Mouse (Mus musculus) hindbrain, embryonic 10.5 days (tissue): ENCODE measurements around the gene Gper1. TPM values are rescaled to one million over a fixed set of nuclear protein-coding genes. Genes with fewer than 3 reads are reported as not detected.

ENCODE experiments used
- DNase-seq: peaks from one replicate; pipeline ENCODE4 v3.0.0-alpha.2; 2017; ENCODE audit warnings: low spot score
- H3K27ac ChIP-seq: fragments of 300-500 bp; sonication (generic); 2 replicates; pipeline ENCODE4 v1.5.1; 2016; ENCODE audit warnings: mild to moderate bottlenecking, moderate library complexity
- H3K27me3 ChIP-seq: fragments of 300-500 bp; sonication (generic); 2 replicates; pipeline ENCODE4 v1.6.1; 2016; ENCODE audit warnings: mild to moderate bottlenecking; ENCODE audit not compliant: poor library complexity, insufficient read depth, severe bottlenecking
- H3K36me3 ChIP-seq: fragments of 300-500 bp; sonication (generic); 2 replicates; pipeline ENCODE4 v1.6.1; 2016; ENCODE audit warnings: mild to moderate bottlenecking, moderate library complexity
- H3K4me1 ChIP-seq: fragments of 300-500 bp; sonication (generic); replicated peaks from 2 replicates; pipeline ENCODE4 v1.6.1; 2016; ENCODE audit warnings: mild to moderate bottlenecking
- H3K4me3 ChIP-seq: fragments of 300-500 bp; sonication (generic); 2 replicates; pipeline ENCODE4 v1.5.1; 2016; ENCODE audit warnings: mild to moderate bottlenecking, moderate library complexity
- H3K9me3 ChIP-seq: fragments of 300-500 bp; sonication (generic); 2 replicates; pipeline ENCODE4 v1.6.1; 2016; ENCODE audit warnings: mild to moderate bottlenecking, moderate library complexity
- WGBS: fragments of 180-500 bp; shearing (Covaris S2); methylation state at CpG from one replicate; pipeline ENCODE4 v1.1.7; 2016; 5-methylcytosine and 5-hydroxymethylcytosine counted together
- polyA plus RNA-seq: library from polyadenylated mRNA; unstranded; fragments of >200 nt; fragmentation: Nextera tagmentation; extraction: Ambion mirVana; gene quantifications from 2 replicates; pipeline ENCODE4 v1.2.1, GENCODE M21; 2016

The Gper1 gene
- polyA plus RNA-seq, result 0.40 and 0.76 TPM in 2 replicates

DNA sequence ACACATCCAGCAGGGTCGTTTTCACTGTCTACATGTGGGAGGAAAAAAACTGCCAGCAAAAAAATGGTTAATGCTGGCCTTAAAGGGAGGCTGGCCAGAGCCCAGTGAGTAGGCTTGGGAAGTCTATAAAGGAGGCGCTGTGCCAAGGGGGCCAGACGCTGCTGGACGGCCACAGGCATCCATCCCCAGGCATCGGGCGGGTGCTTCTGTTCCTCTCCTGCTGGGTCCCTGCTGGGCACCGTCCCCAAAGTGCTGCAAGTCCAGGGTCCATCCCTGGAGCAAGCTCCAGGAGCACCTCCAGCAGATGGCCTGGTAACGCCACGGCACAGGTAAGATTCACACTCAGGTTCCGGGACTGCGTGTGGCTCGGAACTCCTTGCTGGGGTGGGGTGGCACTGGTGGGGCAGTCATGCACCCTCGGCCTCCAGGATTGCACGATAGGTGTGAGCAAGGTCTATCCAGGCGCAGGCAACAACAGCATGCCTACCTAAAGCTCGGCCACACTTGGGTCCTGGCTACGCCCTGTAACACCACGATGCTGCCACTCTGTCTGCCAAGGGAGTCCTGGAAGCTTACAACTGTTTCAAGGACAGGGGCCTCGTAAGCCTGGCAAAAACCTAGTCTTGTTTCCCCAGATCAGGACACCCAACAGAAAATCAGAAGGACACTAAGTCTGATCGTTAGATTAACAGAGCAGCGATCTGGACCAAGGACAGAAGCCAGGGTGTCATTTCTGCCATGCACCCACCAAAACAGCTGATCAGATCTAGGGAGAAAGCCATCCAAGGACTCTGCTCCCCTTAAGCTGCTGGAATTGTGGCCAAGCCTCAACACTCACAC, at the start of gene Gper1:
TSS of gene Gper1 (plus strand) at position 126 of the 840 bp plus-strand sequence.
- no peak for DNase-seq
- 66% methylated on average over 21 of the region's 21 CpGs for whole genome bisulfite sequencing
- Histone ChIP-seq H3K9me3 (no peaks in the 10 kb centered on the region), H3K4me3 (no peak within 1 kb of the TSS), H3K27me3 (no peaks in the 10 kb centered on the region), H3K4me1 (peaks cover 36% of the 10 kb centered on the region), H3K27ac (peak within 1 kb of the TSS; percentile 62; the same call in 1 of the 2 replicates), H3K36me3 (0 out of 2 replicates have a peak, but pooled peaks cover 6% of the 10 kb centered on the region)

DNA sequence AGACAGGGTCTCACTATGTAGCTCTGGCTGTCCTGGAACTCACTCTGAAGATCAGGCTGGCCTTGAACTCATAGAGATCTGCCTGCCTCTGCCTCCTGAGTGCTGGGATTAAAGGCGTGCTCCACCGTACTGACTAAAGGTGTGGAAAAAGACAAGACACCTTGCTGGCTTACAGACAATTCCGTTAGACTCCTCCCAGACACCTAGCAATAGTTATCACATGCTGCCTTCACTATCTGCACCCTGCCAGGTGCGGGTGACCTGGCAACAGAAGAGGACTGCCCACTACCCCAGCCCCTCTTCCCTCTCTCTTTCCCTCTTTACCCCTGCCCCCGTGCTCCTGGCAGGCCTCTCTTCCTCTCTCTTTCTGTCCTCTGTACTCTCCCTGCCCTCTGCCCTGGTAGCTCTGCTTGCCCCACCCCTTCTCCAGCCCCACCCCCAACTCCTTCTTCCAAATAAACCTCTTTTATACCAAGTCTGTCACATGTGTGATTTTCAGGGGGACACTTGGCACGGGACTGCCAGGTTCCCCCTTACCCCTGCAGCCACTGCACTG, 49.0 kb upstream of the Gper1 start:
- no peaks in the 10 kb centered on the region for H3K9me3 ChIP-seq
- H3K36me3 ChIP-seq, result no peaks in the 10 kb centered on the region
- no peaks in the 10 kb centered on the region for H3K27me3 ChIP-seq
- H3K27ac ChIP-seq, result 0 out of 2 replicates have a peak overlapping the region, but pooled peaks have one; percentile 23
- H3K4me1 ChIP-seq, result peaks cover 65% of the 10 kb centered on the region
- no peak for DNase-seq
- WGBS, result 84% methylated on average over 6 of the region's 6 CpGs
- no peak overlapping the region for H3K4me3 ChIP-seq

DNA sequence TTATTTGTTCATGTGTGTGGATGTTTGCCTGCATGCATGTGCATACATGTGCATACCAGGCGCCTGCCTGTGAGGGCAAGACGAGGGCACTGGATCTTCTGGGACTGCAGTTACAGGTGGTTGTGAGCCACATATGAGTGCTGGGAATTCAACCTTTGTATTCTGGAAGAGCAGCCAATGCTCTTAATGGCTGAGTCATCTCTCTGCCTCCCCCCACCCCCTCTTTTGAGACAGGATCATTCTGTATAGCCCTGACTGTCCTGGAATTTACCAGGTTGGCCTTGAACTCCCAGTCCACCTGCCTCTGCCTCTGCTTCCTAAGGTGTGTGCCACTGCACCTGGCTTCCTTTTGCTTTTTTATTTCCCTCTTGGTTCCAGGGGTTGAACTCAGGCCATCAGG, 48.1 kb upstream of the Gper1 start:
- peaks cover 66% of the 10 kb centered on the region for H3K4me1 ChIP-seq
- WGBS, result 88% methylated on average over 2 of the region's 2 CpGs

GRCm38 (mm10) chr5:139377468-139378270, 45.3 kb upstream of the Gper1 start, which contains the start of gene Gpr146:
TSS of gene Gpr146 (plus strand) at chr5:139377697.
- H3K27me3 ChIP-seq, result 0 out of 2 replicates have a peak, but pooled peaks cover 3% of the 10 kb centered on the region

More for the DNA sequence above, 48.1 kb upstream of the Gper1 start:
- Histone ChIP-seq H3K27ac (no peak overlapping the region), H3K27me3 (no peaks in the 10 kb centered on the region), H3K36me3 (no peaks in the 10 kb centered on the region), H3K9me3 (no peaks in the 10 kb centered on the region), H3K4me3 (no peak overlapping the region)
- no peak for DNase-seq

DNA sequence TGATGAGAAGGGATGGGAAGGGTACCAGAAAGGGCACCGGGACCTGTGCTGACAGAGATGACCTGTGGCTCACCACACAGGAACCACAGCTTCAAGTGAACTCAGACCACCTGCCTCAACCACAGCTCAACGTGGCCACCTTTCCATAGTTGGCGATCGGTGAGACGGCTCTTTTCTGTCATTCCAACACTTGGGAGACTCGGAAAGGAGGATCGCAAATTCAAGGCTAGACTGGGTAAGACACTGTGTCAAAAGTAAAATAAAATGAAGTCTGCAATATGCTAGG, 44.7 kb upstream of the Gper1 start:
- Histone ChIP-seq H3K4me3 (no peak overlapping the region), H3K27me3 (0 out of 2 replicates have a peak, but pooled peaks cover 3% of the 10 kb centered on the region), H3K27ac (peak overlapping the region; percentile 71), H3K4me1 (peaks cover 63% of the 10 kb centered on the region), H3K9me3 (no peaks in the 10 kb centered on the region), H3K36me3 (no peaks in the 10 kb centered on the region)
- WGBS, result 94% methylated on average over 7 of the region's 7 CpGs
- DNase-seq, result no peak

More at GRCm38 (mm10) chr5:139377468-139378270, 45.3 kb upstream of the Gper1 start, which contains the start of gene Gpr146:
- Histone ChIP-seq H3K9me3 (no peaks in the 10 kb centered on the region), H3K4me1 (peaks cover 63% of the 10 kb centered on the region), H3K4me3 (no peak within 1 kb of the TSS), H3K36me3 (no peaks in the 10 kb centered on the region), H3K27ac (peak within 1 kb of the TSS; percentile 87)
- no peak for DNase-seq
- 77% methylated on average over 18 of the region's 18 CpGs for WGBS

DNA sequence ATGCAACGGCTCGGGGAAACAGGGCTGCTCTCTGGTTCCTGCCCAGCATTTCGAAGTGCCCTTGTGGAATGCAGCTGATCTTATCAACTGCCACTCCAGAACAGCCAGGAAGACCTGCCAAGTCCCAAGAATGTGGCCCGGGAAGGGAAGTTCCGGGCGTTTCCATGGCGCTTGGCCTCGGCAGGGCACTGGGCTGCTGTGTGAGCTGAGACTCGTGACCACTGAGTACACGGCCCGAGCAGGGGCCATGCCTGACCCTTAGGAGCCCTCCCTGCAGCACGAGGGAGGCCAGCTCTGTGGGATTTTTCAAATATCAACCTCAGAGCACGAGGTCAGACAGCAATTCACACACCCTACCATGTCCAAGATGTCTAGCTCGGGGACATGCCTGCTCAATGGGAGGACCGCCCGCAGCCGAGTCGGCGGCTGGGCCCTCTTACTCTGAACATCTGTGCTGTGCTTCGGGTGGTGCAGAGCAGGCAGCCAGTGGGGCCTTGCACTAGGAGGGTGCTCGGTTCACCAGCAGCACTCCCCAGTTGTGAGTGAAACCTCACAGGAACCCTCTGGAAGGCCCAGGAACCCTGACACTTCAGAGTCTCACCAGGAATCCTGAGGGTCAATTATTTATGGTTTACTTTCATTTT, 43.8 kb upstream of the Gper1 start:
- Histone ChIP-seq H3K9me3 (no peaks in the 10 kb centered on the region), H3K27me3 (0 out of 2 replicates have a peak, but pooled peaks cover 3% of the 10 kb centered on the region), H3K4me3 (peak overlapping the region; percentile 9; the same call in 1 of the 2 replicates), H3K27ac (peak overlapping the region; percentile 87), H3K36me3 (no peaks in the 10 kb centered on the region), H3K4me1 (peaks cover 64% of the 10 kb centered on the region)
- DNase-seq, result peak; percentile 58
- 43% methylated on average over 21 of the region's 21 CpGs for WGBS

- Histone ChIP-seq H3K4me1 (peaks cover 69% of the 10 kb centered on the region), H3K27me3 (0 out of 2 replicates have a peak, but pooled peaks cover 3% of the 10 kb centered on the region), H3K9me3 (no peaks in the 10 kb centered on the region), H3K36me3 (no peaks in the 10 kb centered on the region), H3K4me3 (peak overlapping the region; percentile 77), H3K27ac (peak overlapping the region; percentile 87)
- WGBS, result 27% methylated on average over 8 of the region's 8 CpGs
- no peak for DNase-seq
These were observed 43.1 kb upstream of the Gper1 start for GRCm38 (mm10) chr5:139379771-139380384.

GRCm38 (mm10) chr5:139380385-139381248, 42.3 kb upstream of the Gper1 start:
- no peaks in the 10 kb centered on the region for H3K36me3 ChIP-seq
- WGBS, result 2% methylated on average over 71 of the region's 73 CpGs
- H3K27me3 ChIP-seq, result 0 out of 2 replicates have a peak, but pooled peaks cover 3% of the 10 kb centered on the region
- H3K9me3 ChIP-seq, result no peaks in the 10 kb centered on the region
- peak overlapping the region; percentile 87 for H3K27ac ChIP-seq
- DNase-seq, result peak; percentile 84
- H3K4me3 ChIP-seq, result peak overlapping the region; percentile 77
- H3K4me1 ChIP-seq, result peaks cover 75% of the 10 kb centered on the region

DNA sequence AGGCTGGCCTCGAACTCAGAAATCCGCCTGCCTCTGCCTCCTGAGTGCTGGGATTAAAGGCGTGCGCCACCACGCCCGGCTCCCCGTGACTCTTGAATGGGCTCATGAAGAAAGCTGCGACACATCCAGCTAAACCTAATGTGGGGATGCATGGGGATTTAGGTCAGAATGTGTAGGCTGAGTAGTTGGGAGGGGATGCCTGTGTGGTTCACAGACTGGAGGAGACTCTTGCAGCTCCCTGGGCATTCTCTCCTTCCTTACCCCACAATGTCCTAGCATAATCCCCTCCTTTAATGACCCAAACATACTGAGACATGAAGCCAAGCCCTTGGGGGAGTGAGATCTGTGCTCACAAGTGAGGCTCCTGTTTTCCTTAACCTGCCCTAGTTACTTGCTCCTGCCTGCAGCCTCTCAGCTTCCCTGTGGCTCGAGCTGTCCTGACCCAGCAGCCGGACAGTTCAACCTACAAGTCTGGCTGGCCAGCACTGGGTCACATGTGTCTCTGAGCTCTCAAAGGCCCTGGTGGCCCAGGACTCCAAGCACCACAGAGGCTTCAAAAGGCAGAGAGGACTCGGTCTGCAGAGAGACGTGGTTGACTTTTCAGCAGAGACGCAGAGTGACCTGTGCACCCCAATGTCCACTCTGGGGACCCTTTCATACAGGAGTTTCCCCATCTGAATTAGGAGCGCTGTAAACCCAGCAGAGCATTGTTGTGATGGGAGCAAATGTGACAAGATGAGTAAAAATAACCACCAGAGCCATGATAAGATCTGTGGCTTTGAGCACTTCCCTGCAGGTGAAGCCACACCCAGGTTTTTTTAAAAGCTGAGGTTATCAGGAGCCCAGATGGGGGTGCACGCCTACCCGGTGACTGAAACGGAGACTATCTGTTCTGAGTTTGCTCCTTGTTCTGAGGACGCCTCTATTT, 41.1 kb upstream of the Gper1 start:
- Histone ChIP-seq H3K4me3 (peak overlapping the region; percentile 3; the same call in 1 of the 2 replicates), H3K36me3 (no peaks in the 10 kb centered on the region), H3K27me3 (0 out of 2 replicates have a peak, but pooled peaks cover 3% of the 10 kb centered on the region), H3K27ac (peak overlapping the region; percentile 76), H3K9me3 (no peaks in the 10 kb centered on the region), H3K4me1 (peaks cover 81% of the 10 kb centered on the region)
- DNase-seq, result no peak
- WGBS, result 84% methylated on average over 18 of the region's 18 CpGs

DNA sequence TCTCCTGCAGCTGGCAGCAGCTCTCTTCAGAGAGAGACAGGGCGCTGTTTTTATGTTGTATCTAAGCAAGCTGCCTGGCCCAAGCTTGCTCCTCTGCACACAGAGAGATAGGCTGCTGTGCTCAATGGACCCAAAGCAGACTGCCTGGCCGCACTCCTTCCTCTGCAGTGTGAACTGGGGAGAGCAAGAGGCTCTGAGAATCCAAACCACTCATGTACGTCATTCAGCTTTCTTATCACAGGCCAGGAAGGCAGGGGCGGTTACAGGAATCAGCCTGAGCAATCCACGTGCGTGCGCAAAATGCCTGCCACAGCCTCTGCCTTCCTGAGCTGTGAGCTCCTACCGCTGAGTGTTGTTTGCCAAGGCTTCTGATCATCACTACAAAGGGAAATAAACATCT, 40.2 kb upstream of the Gper1 start:
- WGBS, result 79% methylated on average over 8 of the region's 8 CpGs
- DNase-seq, result no peak
- no peak overlapping the region for H3K4me3 ChIP-seq
- H3K27me3 ChIP-seq, result 0 out of 2 replicates have a peak, but pooled peaks cover 3% of the 10 kb centered on the region
- peak overlapping the region; percentile 76 for H3K27ac ChIP-seq
- H3K36me3 ChIP-seq, result no peaks in the 10 kb centered on the region
- H3K4me1 ChIP-seq, result peaks cover 76% of the 10 kb centered on the region
- H3K9me3 ChIP-seq, result no peaks in the 10 kb centered on the region
